Mouse (Mus musculus) liver, embryonic 16.5 days (tissue): ENCODE measurements around the gene Gdpd5. TPM values are rescaled to one million over a fixed set of nuclear protein-coding genes. Genes with fewer than 3 reads are reported as not detected.

Experiments
- ATAC-seq: fragments of 200-750 bp; cut with Nextera tagmentation; 2 replicates; pipeline ENCODE4 v1.8.0; 2017; ENCODE audit warnings: low read depth, mild to moderate bottlenecking, moderate number of reproducible peaks, moderate library complexity
- H3K27ac ChIP-seq: fragments of 300-500 bp; sonication (generic); 2 replicates; pipeline ENCODE4 v1.5.1; 2014; ENCODE audit warnings: mild to moderate bottlenecking, low read length
- H3K27me3 ChIP-seq: fragments of 300-500 bp; sonication (generic); 2 replicates; pipeline ENCODE4 v1.6.1; 2014; ENCODE audit warnings: low read depth, low read length, mixed read lengths; ENCODE audit not compliant: control insufficient read depth, insufficient read depth
- H3K36me3 ChIP-seq: fragments of 300-500 bp; sonication (generic); 2 replicates; pipeline ENCODE4 v1.6.1; 2014; ENCODE audit warnings: mild to moderate bottlenecking; ENCODE audit not compliant: control insufficient read depth, insufficient read depth
- H3K4me1 ChIP-seq: fragments of 300-500 bp; sonication (generic); 2 replicates; pipeline ENCODE4 v1.6.1; 2014; ENCODE audit warnings: low read depth, low read length, mixed read lengths; ENCODE audit not compliant: control insufficient read depth
- H3K4me2 ChIP-seq: fragments of 300-500 bp; sonication (generic); 2 replicates; pipeline ENCODE4 v1.6.1; 2014; ENCODE audit warnings: low read depth, low read length, mixed read lengths
- H3K4me3 ChIP-seq: fragments of 300-500 bp; sonication (generic); 2 replicates; pipeline ENCODE4 v1.5.1; 2014; ENCODE audit warnings: low read depth, mild to moderate bottlenecking, low read length
- H3K9ac ChIP-seq: fragments of 300-500 bp; sonication (generic); 2 replicates; pipeline ENCODE4 v1.6.1; 2014; ENCODE audit warnings: low read depth, low read length
- H3K9me3 ChIP-seq: fragments of 300-500 bp; sonication (generic); replicated peaks from 2 replicates; pipeline ENCODE4 v1.6.1; 2016; ENCODE audit warnings: low read length; ENCODE audit not compliant: control insufficient read depth
- WGBS: fragments of 180-500 bp; shearing (Covaris S2); extraction: QIAGEN DNeasy Blood & Tissue Kit; methylation state at CpG from one replicate; pipeline ENCODE4 v1.1.7; 2014; ENCODE audit not compliant: insufficient replicate concordance; 5-methylcytosine and 5-hydroxymethylcytosine counted together
- polyA plus RNA-seq: library from polyadenylated mRNA; unstranded; fragments of >200 nt; fragmentation: Nextera tagmentation; extraction: Ambion mirVana; gene quantifications from 2 replicates; pipeline ENCODE4 v1.2.1, GENCODE M21; 2015

The Gdpd5 gene
- polyA plus RNA-seq, 1 experiment from 2014 or later: 2.1 TPM

GRCm38 (mm10) chr7:99351802-99352517 lies 29.3 kb upstream of the Gdpd5 start:
- no peak for ATAC-seq
- 20% methylated on average over 18 of the region's 18 CpGs for WGBS
- H3K9ac ChIP-seq: peak overlapping the region; percentile 46

DNA sequence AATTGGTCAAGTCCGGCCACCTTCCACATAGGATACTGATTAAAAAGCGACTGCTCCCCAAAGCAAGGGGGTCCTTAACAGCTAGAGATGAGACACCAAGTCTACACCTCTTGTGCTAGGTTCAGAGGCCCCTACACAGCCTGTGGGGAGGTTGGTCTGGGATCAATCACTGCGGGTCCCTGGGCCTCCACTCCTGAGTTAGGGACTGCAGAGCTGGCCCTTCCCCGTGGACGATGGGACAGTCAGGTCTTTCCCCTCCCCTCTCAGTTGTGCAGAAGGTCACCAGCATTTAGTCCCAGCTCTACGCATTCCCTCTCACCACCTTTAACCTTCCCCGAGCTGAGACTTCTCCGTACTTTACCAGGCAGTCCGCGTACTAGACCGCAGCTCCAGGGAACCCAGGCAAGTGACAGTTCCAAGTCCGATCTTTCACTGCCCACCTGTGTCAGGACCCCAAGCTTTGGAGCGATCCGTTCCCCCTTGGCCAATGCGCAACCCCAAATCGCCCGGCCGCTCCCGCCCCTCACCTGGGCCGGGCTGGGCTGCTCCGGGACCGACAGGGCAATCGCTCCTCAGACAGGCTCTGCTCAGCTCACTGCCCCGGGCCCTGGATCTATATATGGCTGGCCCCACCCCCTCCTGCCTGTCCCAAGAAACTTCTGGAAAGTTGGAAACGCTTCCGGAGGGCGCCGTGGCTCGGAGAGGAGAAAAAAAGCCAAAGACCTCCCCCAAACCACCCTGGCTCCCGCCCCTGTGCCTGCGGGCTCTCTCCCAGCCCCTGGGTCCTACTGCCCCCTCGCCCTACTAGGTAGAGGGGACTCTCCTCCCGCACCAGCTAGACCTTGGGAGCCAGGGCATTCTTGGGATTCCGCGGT lies 28.5 kb upstream of the Gdpd5 start, which contains the start of gene Serpinh1:
TSS of gene Serpinh1 (minus strand) at position 714 of the 875 bp plus-strand sequence.
- peaks cover 6% of the 10 kb centered on the region for H3K4me1 ChIP-seq
- H3K27me3 ChIP-seq: peaks cover 8% of the 10 kb centered on the region
- peak; percentile 49 for ATAC-seq
- H3K4me2 ChIP-seq: peak within 1 kb of the TSS; percentile 49
- peak within 1 kb of the TSS; percentile 46 for H3K9ac ChIP-seq
- peak within 1 kb of the TSS; percentile 52 for H3K4me3 ChIP-seq
- H3K27ac ChIP-seq: peak within 1 kb of the TSS; percentile 43; the same call in 1 of the 2 replicates
- 4% methylated on average over 35 of the region's 35 CpGs for WGBS
- H3K36me3 ChIP-seq: no peaks in the 10 kb centered on the region; the same call in 1 of the 2 replicates
- no peaks in the 10 kb centered on the region for H3K9me3 ChIP-seq

More at GRCm38 (mm10) chr7:99351802-99352517, 29.3 kb upstream of the Gdpd5 start:
- Histone ChIP-seq H3K4me1 (peaks cover under 1% of the 10 kb centered on the region; the same call in 1 of the 2 replicates), H3K36me3 (no peaks in the 10 kb centered on the region; the same call in 1 of the 2 replicates), H3K9me3 (no peaks in the 10 kb centered on the region), H3K4me2 (peak overlapping the region; percentile 49), H3K4me3 (peak overlapping the region; percentile 52), H3K27me3 (peaks cover 8% of the 10 kb centered on the region), H3K27ac (no peak overlapping the region)

DNA sequence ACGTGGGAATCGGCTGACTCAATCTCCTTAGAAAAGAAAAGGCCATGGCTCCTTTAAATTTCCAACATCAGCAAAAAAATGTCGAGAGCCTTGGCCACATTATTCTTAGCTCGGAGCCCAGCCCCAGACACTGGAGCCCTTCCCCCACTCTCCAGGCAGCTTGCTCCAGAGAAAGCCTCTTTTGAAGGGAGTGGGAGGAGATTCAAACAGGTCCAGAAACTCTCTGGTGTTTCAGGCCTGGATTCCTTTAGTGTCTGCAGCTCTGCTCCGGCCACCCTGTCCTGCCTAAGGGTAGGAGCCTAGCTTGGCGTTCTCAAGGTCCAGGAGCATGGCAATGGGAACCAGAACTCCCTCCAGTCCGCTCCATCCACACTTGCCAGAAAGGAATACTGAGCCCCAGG lies 25.5 kb upstream of the Gdpd5 start:
- Histone ChIP-seq H3K9me3 (no peaks in the 10 kb centered on the region), H3K4me2 (no peak overlapping the region), H3K4me3 (no peak overlapping the region), H3K9ac (no peak overlapping the region; the same call in 1 of the 2 replicates), H3K27me3 (peaks cover 8% of the 10 kb centered on the region), H3K36me3 (no peaks in the 10 kb centered on the region), H3K4me1 (peaks cover 6% of the 10 kb centered on the region), H3K27ac (no peak overlapping the region)
- WGBS: 24% methylated on average over 7 of the region's 7 CpGs
- ATAC-seq: no peak

- H3K9ac ChIP-seq: no peak overlapping the region; the same call in 1 of the 2 replicates
- H3K36me3 ChIP-seq: no peaks in the 10 kb centered on the region
- peaks cover 8% of the 10 kb centered on the region for H3K27me3 ChIP-seq
- WGBS: 45% methylated on average over 9 of the region's 9 CpGs
- no peak; the same call in 1 of the 2 replicates for ATAC-seq
- H3K27ac ChIP-seq: 0 out of 2 replicates have a peak overlapping the region, but pooled peaks have one; percentile 19
- no peak overlapping the region for H3K4me2 ChIP-seq
- H3K4me3 ChIP-seq: no peak overlapping the region
- H3K4me1 ChIP-seq: peaks cover 6% of the 10 kb centered on the region
- H3K9me3 ChIP-seq: no peaks in the 10 kb centered on the region
Measured at GRCm38 (mm10) chr7:99356244-99356930, 24.8 kb upstream of the Gdpd5 start.

DNA sequence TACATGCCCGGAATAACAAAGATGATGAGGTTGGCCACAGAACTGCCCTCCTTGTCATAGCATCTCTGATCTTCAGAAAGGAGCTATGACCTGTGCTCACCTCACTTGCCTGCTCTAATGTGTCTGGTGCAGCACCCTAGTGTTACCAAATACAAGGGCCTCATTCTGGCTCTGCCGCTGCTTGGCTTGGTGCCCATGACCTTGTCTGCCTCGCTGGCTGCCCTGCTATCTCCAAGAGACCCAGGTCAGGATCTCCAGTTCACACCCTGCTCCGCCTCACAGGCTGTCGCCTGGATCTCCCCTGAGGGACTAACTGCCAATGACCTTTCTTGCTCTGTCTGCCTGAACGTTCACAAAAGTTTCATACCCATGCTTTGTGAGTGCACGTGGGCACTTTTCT lies 24.0 kb upstream of the Gdpd5 start:
- ATAC-seq: no peak
- no peak overlapping the region for H3K27ac ChIP-seq
- H3K27me3 ChIP-seq: peaks cover 8% of the 10 kb centered on the region
- peaks cover 6% of the 10 kb centered on the region for H3K4me1 ChIP-seq
- no peak overlapping the region for H3K4me3 ChIP-seq
- WGBS: 43% methylated on average over 7 of the region's 7 CpGs
- no peaks in the 10 kb centered on the region for H3K36me3 ChIP-seq
- no peak overlapping the region for H3K4me2 ChIP-seq
- H3K9me3 ChIP-seq: no peaks in the 10 kb centered on the region
- H3K9ac ChIP-seq: no peak overlapping the region

- no peak for ATAC-seq
- Histone ChIP-seq H3K27ac (no peak overlapping the region), H3K4me3 (no peak overlapping the region), H3K4me1 (peaks cover 6% of the 10 kb centered on the region), H3K27me3 (peaks cover 6% of the 10 kb centered on the region), H3K4me2 (no peak overlapping the region), H3K9ac (no peak overlapping the region), H3K9me3 (no peaks in the 10 kb centered on the region), H3K36me3 (no peaks in the 10 kb centered on the region)
- WGBS: 66% methylated on average over 8 of the region's 8 CpGs
Measured at GRCm38 (mm10) chr7:99358371-99358770, 22.8 kb upstream of the Gdpd5 start.

DNA sequence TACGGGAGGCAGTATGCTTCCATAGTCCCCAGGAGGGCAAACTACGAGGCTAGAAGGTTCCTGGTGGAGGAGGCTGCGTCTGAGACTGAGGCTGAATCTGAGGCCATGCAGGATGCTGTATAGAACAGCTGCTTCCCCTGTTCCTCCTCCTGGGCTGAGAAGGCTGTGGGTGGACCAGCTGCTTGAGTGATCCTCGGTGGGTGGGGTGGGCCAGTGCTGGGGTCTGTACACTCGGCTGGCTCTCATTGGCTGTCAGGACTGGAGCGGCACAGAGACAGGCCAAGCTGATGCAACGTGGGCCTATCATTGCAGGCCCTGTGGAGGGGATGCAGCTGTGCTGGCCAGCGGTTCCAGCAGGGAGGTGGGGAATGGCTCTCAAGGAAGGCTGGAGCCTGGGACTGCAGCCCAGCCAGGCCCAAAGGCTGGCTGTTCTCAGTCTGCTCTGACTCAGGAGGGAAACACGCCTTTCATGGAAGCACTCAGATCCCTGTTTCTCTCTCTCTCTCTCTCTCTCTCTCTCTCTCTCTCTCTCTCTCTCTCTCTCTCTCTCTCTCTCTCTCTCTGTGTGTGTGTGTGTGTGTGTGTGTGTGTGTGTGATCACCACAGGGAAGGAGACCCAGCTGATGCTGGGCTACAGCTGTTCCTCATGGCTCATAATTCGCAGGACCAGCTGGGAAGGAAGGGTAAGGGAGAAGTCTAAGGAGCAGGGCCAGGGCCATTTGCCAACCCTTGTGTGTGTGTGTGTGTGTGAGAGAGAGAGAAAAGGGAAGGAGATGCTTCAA lies 21.0 kb upstream of the Gdpd5 start:
- no peaks in the 10 kb centered on the region for H3K9me3 ChIP-seq
- H3K4me2 ChIP-seq: no peak overlapping the region
- peaks cover 6% of the 10 kb centered on the region for H3K4me1 ChIP-seq
- peak; percentile 71 for ATAC-seq
- no peak overlapping the region; the same call in 1 of the 2 replicates for H3K27ac ChIP-seq
- 23% methylated on average over 10 of the region's 10 CpGs for WGBS
- no peaks in the 10 kb centered on the region; the same call in 1 of the 2 replicates for H3K27me3 ChIP-seq
- no peak overlapping the region for H3K4me3 ChIP-seq
- H3K9ac ChIP-seq: no peak overlapping the region
- H3K36me3 ChIP-seq: no peaks in the 10 kb centered on the region

DNA sequence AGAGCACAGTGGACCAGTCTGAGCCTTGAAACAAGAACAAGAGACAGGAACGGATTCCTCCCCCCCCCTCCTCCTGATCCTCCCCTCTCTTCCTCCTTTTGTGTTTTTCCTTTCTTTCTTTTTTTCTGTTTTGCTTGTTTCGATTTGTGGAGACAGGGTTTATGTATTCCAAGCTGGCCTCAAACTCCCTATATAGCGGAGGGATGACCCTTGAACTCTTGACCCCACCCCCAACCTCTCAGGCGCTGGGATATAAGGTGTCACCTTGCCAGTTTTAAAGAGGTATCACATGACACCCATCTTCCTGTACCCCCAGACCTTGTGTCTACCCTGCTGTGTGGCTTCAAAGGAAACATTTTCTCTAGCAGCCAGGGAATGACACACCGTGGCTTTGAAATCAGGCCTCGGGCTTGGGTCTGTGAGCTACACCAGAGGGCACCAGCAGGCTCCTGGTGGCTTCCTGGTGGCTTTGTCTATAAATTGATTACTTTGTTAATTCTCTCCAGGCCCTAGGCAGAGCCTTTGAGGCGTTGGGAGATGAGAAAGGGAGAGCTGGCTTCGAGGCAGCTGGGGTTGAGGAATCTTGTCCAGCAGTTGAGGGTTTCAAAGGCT lies 20.3 kb upstream of the Gdpd5 start:
- H3K36me3 ChIP-seq: no peaks in the 10 kb centered on the region
- no peak overlapping the region for H3K9ac ChIP-seq
- WGBS: 39% methylated on average over 8 of the region's 8 CpGs
- ATAC-seq: no peak
- peaks cover 6% of the 10 kb centered on the region for H3K4me1 ChIP-seq
- no peak overlapping the region for H3K4me2 ChIP-seq
- no peak overlapping the region for H3K27ac ChIP-seq
- H3K9me3 ChIP-seq: no peaks in the 10 kb centered on the region
- H3K4me3 ChIP-seq: no peak overlapping the region
- H3K27me3 ChIP-seq: no peaks in the 10 kb centered on the region; the same call in 1 of the 2 replicates
